Mouse (Mus musculus) bone marrow, adult 2 months (tissue): ENCODE data around the gene Chil4. TPM values are rescaled to one million over a fixed set of nuclear protein-coding genes. Genes with fewer than 3 reads are reported as not detected.

Experiments used
- H3K27ac ChIP-seq: fragments of 200-500 bp; 2 replicates; pipeline ENCODE4 v1.5.1; 2012; ENCODE audit warnings: low read depth, mild to moderate bottlenecking, control low read depth, inconsistent platforms, low read length; ENCODE audit not compliant: control insufficient read depth, poor library complexity, insufficient read depth
- H3K4me1 ChIP-seq: fragments of 200-500 bp; 2 replicates; pipeline ENCODE4 v1.6.1; 2011; ENCODE audit warnings: low read length; ENCODE audit not compliant: control insufficient read depth, insufficient read depth
- H3K4me3 ChIP-seq: fragments of 200-500 bp; replicated peaks from 2 replicates; pipeline ENCODE3; 2011; ENCODE audit warnings: mild to moderate bottlenecking, low read depth, low read length, control low read depth; ENCODE audit not compliant: control insufficient read depth
- CTCF ChIP-seq: fragments of 200-500 bp; IDR thresholded peaks from 2 replicates; pipeline ENCODE4 v1.5.1; 2011; ENCODE audit warnings: low read length, control low read depth; ENCODE audit not compliant: control insufficient read depth, insufficient read depth
- POLR2A ChIP-seq: fragments of 200-500 bp; IDR thresholded peaks from 2 replicates; pipeline ENCODE4 v1.6.1; 2011; ENCODE audit warnings: low read depth, mild to moderate bottlenecking, control low read depth, low read length, borderline replicate concordance; ENCODE audit not compliant: control insufficient read depth
- WGBS: fragments of 180-500 bp; shearing (Covaris S2); methylation state at CpG from one replicate; pipeline ENCODE4 v1.1.7; 2018; 5-methylcytosine and 5-hydroxymethylcytosine counted together
- polyA plus RNA-seq: library from polyadenylated mRNA; stranded (reverse); fragments of >200 nt; gene quantifications from 2 replicates; pipeline ENCODE4 v1.2.4, GENCODE M21; 2011; ENCODE audit warnings: low replicate concordance; ENCODE audit not compliant: missing spikeins, insufficient read depth, insufficient read length

Chil4 gene
- polyA plus RNA-seq, 1 experiment = not detected

DNA sequence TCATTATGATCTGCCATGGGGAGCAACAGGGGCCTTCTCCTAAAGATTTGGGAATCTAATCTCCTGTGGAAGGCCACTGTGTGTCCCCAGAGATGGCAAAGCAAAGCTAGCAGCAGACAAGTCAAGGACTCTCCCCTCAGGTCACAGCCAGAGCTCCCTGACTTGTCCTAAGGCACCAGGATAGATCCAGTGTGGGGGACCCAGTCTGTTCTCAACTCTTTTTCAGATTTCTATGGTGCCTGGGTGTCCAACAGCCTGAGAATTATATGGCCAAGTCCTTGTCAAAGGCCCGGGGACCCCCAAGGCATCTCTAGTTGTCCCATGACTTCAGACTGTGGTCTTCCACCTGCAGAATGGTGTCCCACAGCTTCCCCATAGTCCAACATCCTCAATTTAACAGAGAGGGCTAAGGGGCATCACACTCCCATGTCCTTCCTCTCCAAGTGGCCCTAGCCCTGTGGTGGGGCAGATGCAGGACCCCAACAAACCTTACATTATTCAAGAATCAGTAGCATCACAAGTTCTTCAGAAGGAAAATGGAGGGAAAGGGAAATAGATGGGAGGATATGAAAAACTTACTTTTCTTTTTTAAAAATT is 48.1 kb downstream of the Chil4 start:
- Histone ChIP-seq H3K4me3 (no peak overlapping the region), H3K4me1 (peaks cover 2% of the 10 kb centered on the region), H3K27ac (peak overlapping the region; percentile 90)
- 41% methylated on average over 1 of the region's 1 CpGs for WGBS
- TF ChIP-seq POLR2A = no peak
- no peak for TF ChIP-seq CTCF

DNA sequence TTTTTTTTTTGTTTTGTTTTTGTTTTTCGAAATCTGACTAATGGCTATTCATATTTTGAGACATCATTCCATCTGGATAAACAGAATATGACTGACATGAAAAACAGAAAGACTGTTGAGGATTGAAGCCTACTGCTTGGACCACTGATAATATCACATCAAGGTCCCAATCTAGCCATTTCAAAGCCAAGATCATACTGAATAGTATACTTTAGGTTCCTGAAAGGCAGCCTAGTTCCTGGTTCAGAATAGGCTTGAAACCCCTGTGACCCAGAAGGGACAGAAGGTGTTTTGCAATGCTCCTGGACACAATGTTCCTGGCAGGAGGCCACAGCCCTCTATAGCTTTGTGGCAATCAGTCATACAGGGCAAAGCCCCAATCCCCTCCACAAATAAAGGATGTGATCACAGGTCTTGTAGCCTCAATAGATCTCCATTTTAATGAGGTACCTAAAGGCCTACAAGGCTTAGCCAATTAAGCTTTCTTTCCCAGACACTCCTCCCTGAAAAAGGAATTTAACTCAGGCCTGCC is 48.7 kb downstream of the Chil4 start:
- WGBS = 41% methylated on average over 1 of the region's 1 CpGs
- Histone ChIP-seq H3K4me1 (peaks cover 2% of the 10 kb centered on the region), H3K27ac (peak overlapping the region; percentile 90; the same call in 1 of the 2 replicates), H3K4me3 (no peak overlapping the region)
- TF ChIP-seq POLR2A (no peak), CTCF (no peak)

DNA sequence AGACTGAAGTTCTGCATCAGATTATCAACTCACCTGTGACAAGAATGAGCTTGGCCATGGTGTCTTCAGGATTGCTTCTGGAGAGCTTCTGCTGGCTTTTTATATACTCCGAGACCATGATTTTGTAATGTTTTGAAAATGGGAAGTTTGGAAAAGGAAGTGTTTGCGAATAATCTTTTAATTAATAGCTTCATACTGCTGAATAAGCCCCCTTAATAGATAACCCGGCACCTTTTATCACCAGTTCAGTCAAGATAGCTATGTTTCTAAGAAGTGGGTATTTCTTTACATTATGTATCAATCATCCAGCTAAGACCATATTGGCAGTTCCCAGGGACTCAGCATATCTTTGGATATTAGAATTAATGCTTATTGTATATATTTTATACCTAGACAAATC is 51.8 kb downstream of the Chil4 start, which contains the start of gene Chil3:
Chil3 (minus strand) TSS at position 101 of the 400 bp plus-strand sequence.
- Histone ChIP-seq H3K4me3 (peak within 1 kb of the TSS; percentile 26), H3K4me1 (peaks cover 2% of the 10 kb centered on the region), H3K27ac (no peak within 1 kb of the TSS)
- 48% methylated on average over 3 of the region's 3 CpGs for WGBS
- TF ChIP-seq CTCF (no peak), POLR2A (peak; percentile 7; the same call in 1 of the 2 replicates)

DNA sequence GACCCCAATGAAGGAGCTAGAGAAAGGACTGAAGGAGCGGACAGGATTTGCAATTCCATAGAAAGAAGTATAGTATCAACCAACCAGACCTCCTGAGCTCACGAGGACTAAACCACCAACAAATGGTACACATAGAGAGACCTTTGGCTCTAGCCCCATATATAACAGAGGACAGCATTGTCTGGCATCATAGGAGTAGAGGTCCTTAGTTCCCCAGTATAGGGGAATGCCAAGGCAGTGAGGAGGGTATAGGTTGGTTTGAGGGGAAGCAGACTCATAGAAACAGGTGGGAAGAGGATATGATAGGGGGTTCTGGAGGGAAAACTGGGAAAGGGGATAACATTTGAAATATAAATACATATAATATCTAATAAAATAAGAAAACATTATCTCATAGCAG is 64.9 kb downstream of the Chil4 start:
- TF ChIP-seq POLR2A (no peak), CTCF (no peak)
- Histone ChIP-seq H3K4me3 (no peak overlapping the region), H3K27ac (no peak overlapping the region), H3K4me1 (no peaks in the 10 kb centered on the region)
- WGBS = 74% methylated on average over 2 of the region's 2 CpGs

Other genes with a start within 250 kb of the Chil4 start
- 5.5 and 16.0 TPM in 2 replicates for gene Ovgp1, start 245.8 kb downstream of the Chil4 start, polyA plus RNA-seq
- gene Pifo, start 204.9 kb downstream of the Chil4 start, polyA plus RNA-seq = not detected in 2 replicates
- 5.1 and 9.9 TPM in 2 replicates for gene Chil5, start 186.7 kb downstream of the Chil4 start, polyA plus RNA-seq
- gene Chia1, start 106.3 kb downstream of the Chil4 start, polyA plus RNA-seq = not detected in 2 replicates
- 120 and 448 TPM in 2 replicates for gene Chil3, start 51.9 kb downstream of the Chil4 start, polyA plus RNA-seq
- not detected in 2 replicates for gene Chil6, start 186.7 kb upstream of the Chil4 start, polyA plus RNA-seq